Mouse (Mus musculus) stomach, adult 2 months (tissue): ENCODE measurements around the gene F2rl3. TPM values are rescaled to one million over a fixed set of nuclear protein-coding genes. Genes with fewer than 3 reads are reported as not detected.

Source experiments
- polyA plus RNA-seq: library from polyadenylated mRNA; depleted of rRNA; stranded (reverse); fragments of >200 nt; gene quantifications from 2 replicates; pipeline ENCODE4 v1.2.3, GENCODE M21; 2012; rRNA removed

The F2rl3 gene
- 3.5 and 3.7 TPM in 2 replicates for polyA plus RNA-seq

GRCm38 (mm10) chr8:72761322-72762051 is at the start of gene F2rl3:
Gene F2rl3, plus strand, starts transcription at chr8:72761880.

GRCm38 (mm10) chr8:72722769-72723650 is 38.7 kb upstream of the F2rl3 start, which contains the start of gene Sin3b:
Gene Sin3b, plus strand, starts transcription at chr8:72723285.

Other genes with a start within 250 kb of the F2rl3 start
- 5.9 and 6.6 TPM in 2 replicates for gene Med26, start 213.6 kb upstream of the F2rl3 start, polyA plus RNA-seq
- 13.7 and 17.9 TPM in 2 replicates for gene Smim7, start 190.8 kb upstream of the F2rl3 start, polyA plus RNA-seq
- 23.7 and 28.3 TPM in 2 replicates for gene Tmem38a, start 189.8 kb upstream of the F2rl3 start, polyA plus RNA-seq
- gene Nwd1, start 115.2 kb upstream of the F2rl3 start, polyA plus RNA-seq: 0.03 TPM in 1 of 2 replicates, not detected in the other
- gene Sin3b, start 38.6 kb upstream of the F2rl3 start, polyA plus RNA-seq: 45.4 and 47.6 TPM in 2 replicates